Mouse (Mus musculus): ENCODE measurements around the gene Sept11. TPM values are rescaled to one million over a fixed set of nuclear protein-coding genes. Genes with fewer than 3 reads are reported as not detected.

Gene Sept11
- polyA plus RNA-seq, 1 experiment, result 46.8 TPM

DNA sequence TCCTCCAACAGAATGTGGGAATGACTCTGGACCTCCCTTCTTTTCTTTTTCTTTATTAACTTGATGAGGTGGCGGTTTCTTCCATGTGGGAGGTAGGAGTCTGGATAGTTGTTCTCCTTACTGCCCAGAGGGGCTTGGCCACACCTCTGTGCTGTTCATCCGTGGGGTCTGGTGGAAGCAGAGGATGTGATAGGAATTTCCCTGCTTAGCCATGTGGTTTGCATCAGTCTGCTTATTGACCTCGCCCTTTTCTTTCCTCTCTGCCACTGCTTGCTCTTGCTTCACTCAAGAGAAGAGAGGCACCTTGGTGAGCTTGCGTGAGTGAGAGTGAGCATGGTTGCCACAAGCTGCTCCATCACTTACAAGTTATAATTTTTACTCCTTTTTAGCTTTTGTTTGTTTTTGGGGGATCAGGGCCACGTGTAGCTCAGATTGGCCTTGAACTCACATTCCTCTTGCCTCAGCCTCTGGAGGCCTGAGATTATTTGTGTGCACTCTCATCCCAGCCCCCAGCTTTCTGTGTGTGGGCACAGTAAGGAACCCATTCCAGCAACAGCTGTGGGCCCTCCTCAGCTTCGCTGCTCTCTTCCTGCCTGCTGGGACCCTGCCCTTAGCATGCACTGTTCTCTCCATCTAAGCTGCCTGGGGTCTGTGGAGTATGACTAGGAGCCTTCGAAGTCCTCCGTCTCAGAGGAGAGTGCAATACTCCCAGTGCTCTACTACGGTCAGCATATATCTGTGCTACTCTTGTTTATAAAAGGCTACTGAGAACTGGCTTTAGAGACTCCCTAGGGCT lies 31.0 kb downstream of the Sept11 start:
- peaks cover 15% of the 10 kb centered on the region for H3K4me1 ChIP-seq (ENCODE audit: control insufficient read depth, insufficient read depth, low read length)
- WGBS, result 55% methylated on average over 9 of the region's 9 CpGs
- no peak overlapping the region for H3K4me3 ChIP-seq (replicated peaks; ENCODE audit: extremely low read depth, low read depth, low read length)
- no peak for DNase-seq
- no peak for TF ChIP-seq CTCF (IDR thresholded peaks at IDR 0.05; ENCODE audit: insufficient read depth, low read length)
- TF ChIP-seq POLR2A (IDR thresholded peaks at IDR 0.05; ENCODE audit: borderline replicate concordance, extremely low read depth, low read depth, low read length), result no peak

DNA sequence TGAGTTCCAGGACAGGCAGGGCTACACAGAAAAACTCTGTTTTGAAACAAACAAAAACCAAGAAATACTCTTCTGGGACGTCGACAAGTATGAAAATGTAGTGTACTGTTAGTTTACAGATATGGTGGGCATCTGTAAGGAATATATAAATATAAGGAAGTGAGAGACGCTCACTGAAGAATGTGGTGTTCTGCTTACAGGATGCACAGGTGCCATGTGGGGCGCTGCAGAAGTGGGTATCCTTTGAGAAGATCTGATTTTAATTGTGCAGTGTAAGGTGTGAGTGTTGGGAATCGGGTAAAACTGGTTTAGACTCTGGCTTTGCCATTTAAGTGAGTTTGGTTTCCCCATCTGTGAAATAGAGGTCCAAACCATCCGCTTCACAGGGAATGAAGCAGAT lies 32.1 kb downstream of the Sept11 start:
- whole genome bisulfite sequencing, result 85% methylated on average over 6 of the region's 6 CpGs
- H3K4me3 ChIP-seq (replicated peaks; ENCODE audit: extremely low read depth, low read depth, low read length), result no peak overlapping the region
- DNase-seq, result no peak
- TF ChIP-seq POLR2A (IDR thresholded peaks at IDR 0.05; ENCODE audit: borderline replicate concordance, extremely low read depth, low read depth, low read length) (no peak), CTCF (IDR thresholded peaks at IDR 0.05; ENCODE audit: insufficient read depth, low read length) (no peak)
- peaks cover 16% of the 10 kb centered on the region for H3K4me1 ChIP-seq (ENCODE audit: control insufficient read depth, insufficient read depth, low read length)

DNA sequence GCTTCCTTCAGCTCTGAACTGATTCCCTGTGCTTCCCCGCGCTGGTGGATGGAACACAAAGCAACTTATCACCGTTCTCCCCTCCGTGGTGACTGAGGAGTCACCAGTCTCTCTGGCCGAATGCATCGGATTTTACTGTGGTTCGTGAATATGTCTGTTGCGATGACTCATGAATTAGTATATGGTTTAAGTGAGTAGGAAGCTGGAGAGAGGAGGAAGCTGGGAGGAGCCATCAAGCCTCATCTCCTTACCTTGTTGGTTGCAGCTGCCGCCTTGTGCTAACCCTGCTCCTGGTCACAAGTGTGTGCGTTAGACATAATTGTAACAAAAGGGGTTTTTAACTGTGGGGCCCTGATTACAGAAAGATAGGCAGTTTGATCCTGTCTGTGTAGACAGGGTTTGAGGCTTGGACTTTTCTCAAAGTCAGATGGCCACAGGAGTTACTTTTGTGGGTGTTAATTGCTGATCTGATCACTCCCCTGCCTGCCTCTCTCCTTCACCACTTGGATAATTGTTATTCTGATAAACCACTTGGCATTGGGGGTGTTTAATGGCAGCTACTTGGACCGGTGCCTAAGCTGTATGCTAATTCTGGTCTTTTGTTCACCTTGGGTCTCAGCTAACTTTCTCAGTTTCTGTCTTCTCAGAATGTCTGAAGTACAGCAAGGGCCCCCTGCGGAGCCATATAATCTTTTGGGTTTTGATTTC lies 33.1 kb downstream of the Sept11 start:
- DNase-seq, result no peak
- 65% methylated on average over 12 of the region's 12 CpGs for WGBS
- Histone ChIP-seq H3K4me1 (ENCODE audit: control insufficient read depth, insufficient read depth, low read length) (peaks cover 18% of the 10 kb centered on the region), H3K4me3 (replicated peaks; ENCODE audit: extremely low read depth, low read depth, low read length) (no peak overlapping the region)
- TF ChIP-seq POLR2A (IDR thresholded peaks at IDR 0.05; ENCODE audit: borderline replicate concordance, extremely low read depth, low read depth, low read length) (no peak), CTCF (IDR thresholded peaks at IDR 0.05; ENCODE audit: insufficient read depth, low read length) (no peak)

DNA sequence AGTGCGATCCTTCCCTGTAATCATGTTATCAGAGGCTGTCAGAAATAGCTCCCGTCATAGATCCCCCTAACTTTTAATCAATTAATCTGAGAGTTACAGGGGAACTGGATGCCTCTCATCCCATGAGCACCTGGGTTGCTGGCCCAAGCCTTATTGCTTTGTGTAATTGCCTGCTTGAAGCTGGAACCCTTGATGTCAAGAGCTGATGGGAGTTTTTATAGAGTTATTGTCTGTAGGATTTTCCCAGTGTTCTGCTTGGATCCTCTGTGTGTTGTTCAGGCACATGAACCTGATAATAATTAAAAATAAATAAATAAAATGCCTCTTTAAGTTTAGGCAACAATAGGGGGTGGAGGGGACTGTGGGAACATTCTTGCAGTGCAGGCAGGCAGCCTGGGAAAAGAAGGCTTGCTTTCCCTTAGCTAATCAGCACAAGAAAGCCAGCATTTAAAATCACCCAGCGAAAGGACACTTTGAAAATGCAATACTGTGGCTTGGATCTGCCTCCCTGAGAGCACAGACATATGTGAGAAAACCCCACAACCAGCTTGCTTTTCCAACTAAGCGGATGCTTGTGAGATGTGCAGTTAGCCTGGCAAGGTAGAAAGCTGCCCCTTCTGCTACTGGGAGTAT lies 33.8 kb downstream of the Sept11 start:
- Histone ChIP-seq H3K4me1 (ENCODE audit: control insufficient read depth, insufficient read depth, low read length) (peaks cover 23% of the 10 kb centered on the region), H3K4me3 (replicated peaks; ENCODE audit: extremely low read depth, low read depth, low read length) (no peak overlapping the region)
- WGBS, result 78% methylated on average over 4 of the region's 4 CpGs
- DNase-seq, result no peak
- no peak for TF ChIP-seq CTCF (IDR thresholded peaks at IDR 0.05; ENCODE audit: insufficient read depth, low read length)
- no peak for TF ChIP-seq POLR2A (IDR thresholded peaks at IDR 0.05; ENCODE audit: borderline replicate concordance, extremely low read depth, low read depth, low read length)

DNA sequence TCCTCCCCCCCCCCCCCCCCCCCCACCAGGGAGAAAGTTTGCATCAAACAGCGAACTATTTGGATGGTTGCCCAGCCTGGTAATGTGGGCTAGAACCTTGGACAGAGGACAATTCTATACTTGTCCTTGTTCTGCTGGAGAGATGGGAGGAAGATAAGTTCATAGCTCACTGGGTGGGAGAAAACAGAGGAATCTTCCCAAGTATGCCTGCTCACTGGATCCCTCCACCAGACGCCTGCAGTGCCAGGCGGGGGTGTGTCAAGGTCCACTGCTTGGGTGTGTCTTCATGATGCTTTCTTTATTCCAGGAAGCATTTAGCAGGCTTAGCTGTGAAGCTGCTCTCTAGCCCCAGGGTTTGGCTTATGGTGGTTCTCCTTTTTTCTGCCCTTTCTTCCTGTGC lies 34.5 kb downstream of the Sept11 start:
- no peak for TF ChIP-seq CTCF (IDR thresholded peaks at IDR 0.05; ENCODE audit: insufficient read depth, low read length)
- no peak for TF ChIP-seq POLR2A (IDR thresholded peaks at IDR 0.05; ENCODE audit: borderline replicate concordance, extremely low read depth, low read depth, low read length)
- Histone ChIP-seq H3K4me3 (replicated peaks; ENCODE audit: extremely low read depth, low read depth, low read length) (no peak overlapping the region), H3K4me1 (ENCODE audit: control insufficient read depth, insufficient read depth, low read length) (peaks cover 23% of the 10 kb centered on the region)
- DNase-seq, result no peak
- WGBS, result 11% methylated on average over 3 of the region's 3 CpGs

DNA sequence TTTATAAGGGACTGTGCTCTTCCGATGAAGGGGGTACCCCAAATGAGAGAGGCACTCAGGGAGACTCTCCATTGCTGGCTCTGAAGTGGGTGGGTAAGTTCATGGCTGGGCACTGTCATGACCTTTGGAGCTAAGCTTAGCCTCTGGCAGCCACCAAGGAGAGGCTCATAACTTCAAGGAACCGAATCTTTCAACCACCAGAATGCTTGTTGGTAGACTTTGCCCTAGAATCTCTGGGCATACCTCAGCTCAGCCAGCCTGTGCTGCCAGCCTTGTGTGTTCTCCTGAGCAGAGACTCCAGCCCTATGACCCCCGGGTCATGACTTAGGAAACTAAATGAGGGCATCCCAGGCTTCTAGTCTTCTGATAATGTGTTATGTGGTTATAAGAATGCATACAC lies 35.5 kb downstream of the Sept11 start:
- Histone ChIP-seq H3K4me1 (ENCODE audit: control insufficient read depth, insufficient read depth, low read length) (peaks cover 27% of the 10 kb centered on the region), H3K4me3 (replicated peaks; ENCODE audit: extremely low read depth, low read depth, low read length) (no peak overlapping the region)
- no peak for TF ChIP-seq POLR2A (IDR thresholded peaks at IDR 0.05; ENCODE audit: borderline replicate concordance, extremely low read depth, low read depth, low read length)
- TF ChIP-seq CTCF (IDR thresholded peaks at IDR 0.05; ENCODE audit: insufficient read depth, low read length), result no peak
- 74% methylated on average over 3 of the region's 3 CpGs for WGBS
- no peak for DNase-seq

DNA sequence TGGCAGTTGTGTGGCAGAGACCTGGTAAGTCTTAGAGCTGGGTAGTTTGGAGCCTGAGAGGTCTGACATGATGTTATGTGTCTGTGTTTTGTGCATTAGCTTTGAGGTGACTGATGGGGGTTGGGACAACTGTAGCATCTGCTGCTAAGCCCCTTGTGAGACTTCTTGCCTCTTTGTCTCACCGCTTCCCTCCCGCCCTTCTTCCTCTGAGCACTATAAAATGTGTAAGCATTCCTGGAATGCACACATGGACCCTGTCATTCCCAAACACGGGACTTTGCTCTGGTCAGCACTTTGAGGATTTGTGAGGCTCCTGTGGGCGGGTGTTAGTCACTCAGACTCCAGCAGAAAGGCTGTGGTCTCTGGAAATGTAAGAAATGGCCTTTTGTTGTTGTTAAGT lies 36.7 kb downstream of the Sept11 start:
- TF ChIP-seq CTCF (IDR thresholded peaks at IDR 0.05; ENCODE audit: insufficient read depth, low read length) (no peak), POLR2A (IDR thresholded peaks at IDR 0.05; ENCODE audit: borderline replicate concordance, extremely low read depth, low read depth, low read length) (no peak)
- H3K4me3 ChIP-seq (replicated peaks; ENCODE audit: extremely low read depth, low read depth, low read length), result no peak overlapping the region
- H3K4me1 ChIP-seq (ENCODE audit: control insufficient read depth, insufficient read depth, low read length), result peaks cover 27% of the 10 kb centered on the region
- 46% methylated on average over 4 of the region's 4 CpGs for WGBS
- DNase-seq, result no peak

DNA sequence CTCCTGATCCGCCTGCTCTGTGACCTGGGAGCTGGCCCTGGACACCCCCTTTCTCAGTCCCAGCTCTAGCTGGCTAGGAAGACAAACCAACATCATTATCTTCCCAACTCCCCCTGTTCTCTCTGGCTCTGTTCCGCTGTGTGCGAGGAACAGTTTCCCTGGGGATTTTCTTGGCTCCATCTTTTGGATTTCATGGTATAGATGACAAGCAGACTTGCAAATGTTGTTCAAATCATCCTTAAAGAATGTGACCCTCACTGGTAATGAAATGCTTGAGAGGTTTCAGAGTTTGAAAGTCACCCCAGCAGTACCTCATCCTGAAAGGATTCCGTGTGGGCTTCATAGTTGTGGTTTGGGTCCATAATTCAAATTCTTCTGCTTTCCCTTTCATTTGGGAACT lies 38.2 kb downstream of the Sept11 start:
- 73% methylated on average over 4 of the region's 4 CpGs for WGBS

DNA sequence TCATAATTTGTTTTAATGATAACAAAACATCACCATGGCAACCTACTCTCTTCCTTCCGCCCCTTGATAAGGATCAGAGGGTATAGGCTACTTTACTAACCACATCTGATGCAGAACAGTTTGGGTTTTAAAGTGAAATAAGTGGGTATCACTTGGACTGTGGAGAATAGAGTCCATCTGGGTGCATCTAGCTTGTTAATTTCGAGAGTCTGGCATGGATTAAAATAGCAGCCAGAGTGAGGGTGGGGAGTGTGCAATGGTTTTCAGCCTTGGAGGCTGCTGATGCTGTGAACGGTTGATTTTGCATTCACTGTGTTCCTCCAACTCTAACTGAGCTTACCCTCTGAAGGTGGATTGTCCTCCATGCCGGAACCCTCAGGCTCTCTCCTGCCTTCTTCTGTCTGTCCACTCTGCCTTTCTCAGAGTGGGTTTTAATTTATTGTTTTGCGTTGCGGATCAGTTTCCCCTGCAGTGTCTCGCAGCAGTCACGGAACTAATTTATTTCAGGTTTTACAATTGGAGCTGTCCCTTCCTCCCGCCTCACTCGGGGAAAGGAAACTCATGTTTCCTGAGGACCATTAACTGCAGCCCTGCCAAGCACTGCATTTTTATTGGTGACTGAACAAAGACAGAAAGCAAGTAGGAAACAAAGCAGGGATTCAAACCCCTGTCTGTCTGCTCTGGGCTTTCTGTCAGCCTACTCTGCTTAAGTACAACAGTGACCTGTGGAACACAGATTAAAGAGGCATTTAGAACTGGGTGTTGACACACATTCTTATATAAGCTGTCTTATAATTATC lies 40.4 kb downstream of the Sept11 start:
- DNase-seq, result no peak

More for the DNA sequence above, 38.2 kb downstream of the Sept11 start:
- no peak overlapping the region for H3K4me3 ChIP-seq (replicated peaks; ENCODE audit: extremely low read depth, low read depth, low read length)
- no peak for DNase-seq
- H3K4me1 ChIP-seq (ENCODE audit: control insufficient read depth, insufficient read depth, low read length), result peaks cover 32% of the 10 kb centered on the region
- TF ChIP-seq POLR2A (IDR thresholded peaks at IDR 0.05; ENCODE audit: borderline replicate concordance, extremely low read depth, low read depth, low read length), result no peak
- TF ChIP-seq CTCF (IDR thresholded peaks at IDR 0.05; ENCODE audit: insufficient read depth, low read length), result no peak

More for the DNA sequence above, 40.4 kb downstream of the Sept11 start:
- Histone ChIP-seq H3K4me3 (replicated peaks; ENCODE audit: extremely low read depth, low read depth, low read length) (peak overlapping the region; percentile 2), H3K4me1 (ENCODE audit: control insufficient read depth, insufficient read depth, low read length) (peaks cover 25% of the 10 kb centered on the region)
- TF ChIP-seq POLR2A (IDR thresholded peaks at IDR 0.05; ENCODE audit: borderline replicate concordance, extremely low read depth, low read depth, low read length), result no peak
- no peak for TF ChIP-seq CTCF (IDR thresholded peaks at IDR 0.05; ENCODE audit: insufficient read depth, low read length)
- 25% methylated on average over 10 of the region's 10 CpGs for WGBS
